Mouse (Mus musculus): ENCODE results near the gene Thbs1. TPM values are rescaled to one million over a fixed set of nuclear protein-coding genes. Genes with fewer than 3 reads are reported as not detected.

Gene Thbs1
- polyA plus RNA-seq, 1 experiment from 2014 or later = 4.5 TPM

DNA sequence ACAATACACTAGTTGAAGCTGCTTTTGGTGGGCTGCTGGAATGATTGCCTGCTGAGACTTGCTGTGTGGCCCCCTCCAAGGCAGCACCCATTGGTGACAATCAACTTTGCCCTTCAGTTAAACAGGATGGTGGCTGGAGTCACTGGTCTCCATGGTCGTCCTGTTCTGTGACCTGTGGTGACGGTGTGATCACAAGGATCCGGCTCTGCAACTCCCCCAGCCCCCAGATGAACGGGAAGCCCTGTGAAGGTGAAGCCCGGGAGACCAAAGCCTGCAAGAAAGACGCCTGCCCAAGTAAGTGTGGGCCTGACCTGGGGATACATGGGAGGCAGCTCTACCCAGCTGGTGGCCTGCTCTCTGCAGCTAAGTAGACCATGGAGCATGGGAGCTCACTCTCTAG is 6.4 kb downstream of the Thbs1 start:
- Histone ChIP-seq H3K4me2 (ENCODE audit: low read depth, low read length) (no peak overlapping the region), H3K27me3 (ENCODE audit: control insufficient read depth, insufficient read depth, low read length) (no peaks in the 10 kb centered on the region), H3K36me3 (ENCODE audit: control insufficient read depth, insufficient read depth, low read length) (no peaks in the 10 kb centered on the region), H3K27ac (ENCODE audit: low read depth, low read length) (no peak overlapping the region), H3K4me1 (ENCODE audit: control insufficient read depth, insufficient read depth, low read length) (peaks cover 13% of the 10 kb centered on the region; the same call in 1 of the 2 replicates), H3K4me3 (ENCODE audit: low read depth, low read length) (no peak overlapping the region), H3K9me3 (ENCODE audit: control insufficient read depth, low read length) (no peaks in the 10 kb centered on the region), H3K9ac (replicated peaks; ENCODE audit: low read depth, low read length) (no peak overlapping the region)
- WGBS = 81% methylated on average over 6 of the region's 6 CpGs
- ATAC-seq (ENCODE audit: low read depth) = no peak

DNA sequence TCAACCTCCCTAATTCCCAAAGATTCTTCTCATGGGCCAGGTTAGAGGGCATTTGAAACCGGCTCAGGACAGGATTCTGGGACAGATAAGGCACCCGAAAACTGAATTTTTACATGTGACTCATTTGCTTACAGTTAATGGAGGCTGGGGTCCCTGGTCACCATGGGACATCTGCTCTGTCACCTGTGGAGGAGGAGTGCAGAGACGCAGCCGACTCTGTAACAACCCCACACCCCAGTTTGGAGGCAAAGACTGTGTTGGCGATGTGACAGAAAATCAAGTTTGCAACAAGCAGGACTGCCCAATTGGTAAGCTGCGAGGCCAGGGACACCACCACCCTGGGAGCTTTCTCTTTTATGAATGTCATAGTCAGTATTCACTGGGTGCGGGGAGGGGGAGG is 6.8 kb downstream of the Thbs1 start:
- H3K4me1 ChIP-seq (ENCODE audit: control insufficient read depth, insufficient read depth, low read length) = peaks cover 13% of the 10 kb centered on the region; the same call in 1 of the 2 replicates
- 89% methylated on average over 7 of the region's 7 CpGs for WGBS
- no peaks in the 10 kb centered on the region for H3K36me3 ChIP-seq (ENCODE audit: control insufficient read depth, insufficient read depth, low read length)
- H3K4me3 ChIP-seq (ENCODE audit: low read depth, low read length) = no peak overlapping the region
- H3K9ac ChIP-seq (replicated peaks; ENCODE audit: low read depth, low read length) = no peak overlapping the region
- no peak for ATAC-seq (ENCODE audit: low read depth)
- no peak overlapping the region for H3K4me2 ChIP-seq (ENCODE audit: low read depth, low read length)
- no peaks in the 10 kb centered on the region for H3K9me3 ChIP-seq (ENCODE audit: control insufficient read depth, low read length)
- H3K27me3 ChIP-seq (ENCODE audit: control insufficient read depth, insufficient read depth, low read length) = no peaks in the 10 kb centered on the region
- H3K27ac ChIP-seq (ENCODE audit: low read depth, low read length) = no peak overlapping the region

DNA sequence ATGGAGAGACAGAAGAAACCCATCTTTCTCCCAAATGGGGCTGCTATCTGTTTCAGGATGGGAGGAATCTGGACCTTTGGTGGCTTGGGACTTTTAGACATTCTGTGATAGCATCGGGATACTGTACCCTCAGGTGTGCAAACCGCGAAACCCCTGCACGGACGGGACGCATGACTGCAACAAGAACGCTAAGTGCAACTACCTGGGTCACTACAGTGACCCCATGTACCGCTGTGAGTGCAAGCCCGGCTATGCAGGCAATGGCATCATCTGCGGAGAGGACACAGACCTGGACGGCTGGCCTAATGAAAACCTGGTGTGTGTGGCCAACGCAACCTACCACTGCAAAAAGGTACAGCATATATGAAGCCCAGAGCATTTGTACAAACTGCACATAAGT is 8.0 kb downstream of the Thbs1 start:
- WGBS = 97% methylated on average over 12 of the region's 12 CpGs
- Histone ChIP-seq H3K4me3 (ENCODE audit: low read depth, low read length) (no peak overlapping the region), H3K36me3 (ENCODE audit: control insufficient read depth, insufficient read depth, low read length) (no peaks in the 10 kb centered on the region), H3K9ac (replicated peaks; ENCODE audit: low read depth, low read length) (no peak overlapping the region), H3K9me3 (ENCODE audit: control insufficient read depth, low read length) (no peaks in the 10 kb centered on the region), H3K27ac (ENCODE audit: low read depth, low read length) (no peak overlapping the region), H3K4me2 (ENCODE audit: low read depth, low read length) (no peak overlapping the region), H3K27me3 (ENCODE audit: control insufficient read depth, insufficient read depth, low read length) (no peaks in the 10 kb centered on the region), H3K4me1 (ENCODE audit: control insufficient read depth, insufficient read depth, low read length) (peaks cover 13% of the 10 kb centered on the region; the same call in 1 of the 2 replicates)
- no peak for ATAC-seq (ENCODE audit: low read depth)

DNA sequence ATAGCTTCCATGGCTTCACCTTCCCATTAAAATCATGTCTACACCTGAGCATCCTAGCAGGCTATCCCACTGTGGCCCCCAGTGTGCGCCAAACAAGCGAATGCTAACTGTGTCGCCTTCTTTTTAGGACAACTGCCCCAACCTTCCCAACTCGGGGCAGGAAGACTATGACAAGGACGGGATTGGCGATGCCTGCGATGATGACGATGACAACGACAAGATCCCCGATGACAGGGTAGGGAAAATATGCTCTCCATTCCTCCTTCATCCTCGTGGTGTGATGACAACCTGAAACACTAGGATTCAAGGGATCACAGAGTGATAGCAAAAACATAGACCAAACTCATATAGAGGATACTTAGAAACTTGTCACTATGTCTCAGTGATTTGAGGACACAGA is 8.4 kb downstream of the Thbs1 start:
- no peak overlapping the region for H3K4me3 ChIP-seq (ENCODE audit: low read depth, low read length)
- ATAC-seq (ENCODE audit: low read depth) = no peak
- H3K27ac ChIP-seq (ENCODE audit: low read depth, low read length) = no peak overlapping the region
- no peaks in the 10 kb centered on the region for H3K36me3 ChIP-seq (ENCODE audit: control insufficient read depth, insufficient read depth, low read length)
- WGBS = 95% methylated on average over 11 of the region's 11 CpGs
- no peak overlapping the region for H3K9ac ChIP-seq (replicated peaks; ENCODE audit: low read depth, low read length)
- H3K9me3 ChIP-seq (ENCODE audit: control insufficient read depth, low read length) = no peaks in the 10 kb centered on the region
- H3K4me1 ChIP-seq (ENCODE audit: control insufficient read depth, insufficient read depth, low read length) = peaks cover 13% of the 10 kb centered on the region; the same call in 1 of the 2 replicates
- no peaks in the 10 kb centered on the region for H3K27me3 ChIP-seq (ENCODE audit: control insufficient read depth, insufficient read depth, low read length)
- H3K4me2 ChIP-seq (ENCODE audit: low read depth, low read length) = no peak overlapping the region

DNA sequence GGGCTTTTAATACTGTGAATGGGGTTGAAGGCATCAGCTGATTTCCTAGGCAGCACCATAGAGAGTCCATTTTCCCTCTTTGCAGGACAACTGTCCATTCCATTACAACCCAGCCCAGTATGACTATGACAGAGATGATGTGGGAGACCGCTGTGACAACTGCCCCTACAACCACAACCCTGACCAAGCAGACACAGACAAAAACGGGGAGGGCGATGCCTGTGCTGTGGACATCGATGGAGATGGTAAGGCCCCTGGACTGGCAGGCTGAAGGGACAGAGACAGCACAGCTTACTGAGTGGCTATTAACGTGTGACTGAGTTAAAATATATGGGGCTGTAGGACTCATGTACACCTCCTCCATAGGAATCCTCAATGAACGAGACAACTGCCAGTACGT is 9.1 kb downstream of the Thbs1 start:
- WGBS = 93% methylated on average over 7 of the region's 7 CpGs
- no peak for ATAC-seq (ENCODE audit: low read depth)
- H3K4me3 ChIP-seq (ENCODE audit: low read depth, low read length) = no peak overlapping the region

DNA sequence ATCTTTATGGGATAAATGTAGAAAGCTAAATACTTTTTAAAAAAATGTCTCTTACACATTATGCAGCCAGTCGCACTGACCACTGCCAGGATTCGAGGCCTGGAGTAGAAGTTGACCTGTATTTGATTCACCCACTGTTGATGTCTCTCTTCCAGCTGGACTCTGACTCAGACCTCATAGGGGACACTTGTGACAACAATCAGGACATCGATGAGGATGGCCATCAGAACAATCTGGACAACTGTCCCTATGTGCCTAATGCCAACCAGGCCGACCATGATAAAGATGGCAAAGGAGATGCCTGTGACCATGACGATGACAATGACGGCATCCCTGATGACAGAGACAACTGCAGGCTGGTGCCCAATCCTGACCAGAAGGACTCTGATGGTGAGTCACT is 10.6 kb downstream of the Thbs1 start:
- no peak overlapping the region for H3K4me2 ChIP-seq (ENCODE audit: low read depth, low read length)
- no peaks in the 10 kb centered on the region for H3K9me3 ChIP-seq (ENCODE audit: control insufficient read depth, low read length)
- H3K9ac ChIP-seq (replicated peaks; ENCODE audit: low read depth, low read length) = no peak overlapping the region
- no peaks in the 10 kb centered on the region for H3K4me1 ChIP-seq (ENCODE audit: control insufficient read depth, insufficient read depth, low read length)
- no peak for ATAC-seq (ENCODE audit: low read depth)
- no peak overlapping the region for H3K27ac ChIP-seq (ENCODE audit: low read depth, low read length)
- 94% methylated on average over 6 of the region's 6 CpGs for WGBS
- H3K36me3 ChIP-seq (ENCODE audit: control insufficient read depth, insufficient read depth, low read length) = no peaks in the 10 kb centered on the region
- H3K27me3 ChIP-seq (ENCODE audit: control insufficient read depth, insufficient read depth, low read length) = no peaks in the 10 kb centered on the region
- no peak overlapping the region for H3K4me3 ChIP-seq (ENCODE audit: low read depth, low read length)

More for the DNA sequence above, 9.1 kb downstream of the Thbs1 start:
- peaks cover 8% of the 10 kb centered on the region; the same call in 1 of the 2 replicates for H3K4me1 ChIP-seq (ENCODE audit: control insufficient read depth, insufficient read depth, low read length)
- H3K27me3 ChIP-seq (ENCODE audit: control insufficient read depth, insufficient read depth, low read length) = no peaks in the 10 kb centered on the region
- H3K9me3 ChIP-seq (ENCODE audit: control insufficient read depth, low read length) = no peaks in the 10 kb centered on the region
- no peak overlapping the region for H3K4me2 ChIP-seq (ENCODE audit: low read depth, low read length)
- no peak overlapping the region for H3K9ac ChIP-seq (replicated peaks; ENCODE audit: low read depth, low read length)
- H3K36me3 ChIP-seq (ENCODE audit: control insufficient read depth, insufficient read depth, low read length) = no peaks in the 10 kb centered on the region
- H3K27ac ChIP-seq (ENCODE audit: low read depth, low read length) = no peak overlapping the region

DNA sequence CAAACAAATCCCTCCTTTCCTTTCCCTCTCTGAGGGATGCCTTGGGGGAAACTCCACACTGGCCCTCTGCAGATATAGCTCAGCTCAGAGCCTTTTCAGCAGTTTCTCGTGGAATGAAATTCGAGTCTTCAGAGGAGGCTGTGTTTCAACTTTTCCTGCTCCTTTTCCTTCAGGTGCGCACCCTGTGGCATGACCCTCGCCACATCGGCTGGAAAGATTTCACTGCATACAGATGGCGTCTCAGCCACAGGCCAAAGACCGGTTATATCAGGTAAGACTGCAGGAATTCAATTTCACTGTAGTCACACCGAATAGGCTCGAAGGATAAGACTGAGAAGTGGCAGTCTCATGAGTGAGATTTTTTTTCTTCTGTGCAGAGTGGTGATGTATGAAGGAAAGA is 12.1 kb downstream of the Thbs1 start:
- ATAC-seq (ENCODE audit: low read depth) = no peak
- Histone ChIP-seq H3K27ac (ENCODE audit: low read depth, low read length) (no peak overlapping the region), H3K4me2 (ENCODE audit: low read depth, low read length) (no peak overlapping the region), H3K9me3 (ENCODE audit: control insufficient read depth, low read length) (no peaks in the 10 kb centered on the region), H3K36me3 (ENCODE audit: control insufficient read depth, insufficient read depth, low read length) (no peaks in the 10 kb centered on the region), H3K9ac (replicated peaks; ENCODE audit: low read depth, low read length) (no peak overlapping the region), H3K4me3 (ENCODE audit: low read depth, low read length) (no peak overlapping the region), H3K27me3 (ENCODE audit: control insufficient read depth, insufficient read depth, low read length) (no peaks in the 10 kb centered on the region), H3K4me1 (ENCODE audit: control insufficient read depth, insufficient read depth, low read length) (no peaks in the 10 kb centered on the region)
- WGBS = 82% methylated on average over 9 of the region's 9 CpGs

DNA sequence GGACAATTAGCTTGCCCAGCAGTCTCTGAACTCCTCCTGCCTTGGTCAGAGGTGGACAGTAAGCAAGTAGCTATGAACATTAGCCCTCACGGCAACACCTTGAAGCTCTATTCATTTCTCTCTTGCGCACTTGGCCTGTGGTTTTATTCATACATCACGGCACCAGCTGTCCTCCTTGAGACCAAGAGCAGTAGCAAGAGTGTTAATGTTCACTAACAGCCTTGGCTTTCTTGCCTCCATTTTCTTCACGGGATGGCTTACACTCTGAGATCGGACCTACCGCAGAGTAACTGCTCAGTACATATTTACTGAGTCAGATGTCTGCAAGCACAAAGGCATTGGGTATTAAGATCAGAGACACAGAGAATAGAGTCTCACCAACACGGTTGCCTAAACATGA is 12.8 kb downstream of the Thbs1 start:
- Histone ChIP-seq H3K4me2 (ENCODE audit: low read depth, low read length) (no peak overlapping the region), H3K4me3 (ENCODE audit: low read depth, low read length) (no peak overlapping the region), H3K9ac (replicated peaks; ENCODE audit: low read depth, low read length) (no peak overlapping the region), H3K27ac (ENCODE audit: low read depth, low read length) (no peak overlapping the region), H3K9me3 (ENCODE audit: control insufficient read depth, low read length) (no peaks in the 10 kb centered on the region), H3K27me3 (ENCODE audit: control insufficient read depth, insufficient read depth, low read length) (no peaks in the 10 kb centered on the region), H3K4me1 (ENCODE audit: control insufficient read depth, insufficient read depth, low read length) (no peaks in the 10 kb centered on the region), H3K36me3 (ENCODE audit: control insufficient read depth, insufficient read depth, low read length) (no peaks in the 10 kb centered on the region)
- 90% methylated on average over 7 of the region's 7 CpGs for WGBS
- no peak for ATAC-seq (ENCODE audit: low read depth)

DNA sequence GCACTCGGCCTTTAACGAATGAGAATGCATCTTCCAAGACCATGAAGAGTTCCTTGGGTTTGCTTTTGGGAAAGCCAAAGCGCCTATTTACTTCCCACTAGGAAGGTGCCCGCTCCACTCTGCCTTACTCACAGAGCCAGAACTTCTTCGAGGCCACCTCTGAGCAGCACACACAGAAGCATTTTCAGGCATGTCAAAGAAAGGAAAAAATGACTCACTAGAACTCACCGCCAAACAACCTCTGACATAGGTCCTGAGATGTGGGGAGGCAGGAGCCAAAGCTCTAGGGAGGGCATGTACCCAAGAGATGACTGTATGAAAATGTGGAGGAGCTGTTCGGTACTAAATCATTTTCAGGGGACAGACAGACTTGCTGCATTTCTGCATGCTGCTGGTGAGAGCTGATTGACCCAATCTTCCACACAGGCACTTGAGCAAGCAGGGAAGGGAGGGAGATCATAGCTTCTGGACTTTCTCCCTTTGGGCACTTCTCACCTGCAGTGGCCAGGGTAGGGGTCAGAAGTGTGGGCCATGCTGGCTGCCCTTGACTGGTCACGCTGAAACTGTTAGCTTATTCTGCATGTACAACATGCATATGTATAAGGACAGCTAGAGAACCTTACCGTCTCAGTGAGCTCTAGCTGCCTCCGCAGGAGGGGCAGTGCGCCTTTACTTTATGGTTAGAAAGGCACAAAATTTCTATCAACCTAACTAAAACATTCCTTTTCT is 13.7 kb downstream of the Thbs1 start:
- Histone ChIP-seq H3K4me3 (ENCODE audit: low read depth, low read length) (no peak overlapping the region), H3K27ac (ENCODE audit: low read depth, low read length) (no peak overlapping the region), H3K4me2 (ENCODE audit: low read depth, low read length) (no peak overlapping the region), H3K9me3 (ENCODE audit: control insufficient read depth, low read length) (no peaks in the 10 kb centered on the region), H3K4me1 (ENCODE audit: control insufficient read depth, insufficient read depth, low read length) (no peaks in the 10 kb centered on the region), H3K9ac (replicated peaks; ENCODE audit: low read depth, low read length) (no peak overlapping the region), H3K36me3 (ENCODE audit: control insufficient read depth, insufficient read depth, low read length) (no peaks in the 10 kb centered on the region), H3K27me3 (ENCODE audit: control insufficient read depth, insufficient read depth, low read length) (no peaks in the 10 kb centered on the region)
- WGBS = 75% methylated on average over 11 of the region's 11 CpGs
- ATAC-seq (ENCODE audit: low read depth) = no peak

Data from neural tube, embryonic 14.5 days (tissue).